Mouse (Mus musculus) adrenal gland, postnatal 25 days (tissue): ENCODE results near the gene Coro6. TPM values are rescaled to one million over a fixed set of nuclear protein-coding genes. Genes with fewer than 3 reads are reported as not detected.

Source experiments
- DNase-seq: peaks from one replicate; pipeline ENCODE4 v3.0.0; 2021; ENCODE audit warnings: mixed read lengths
- total RNA-seq: library from RNA; stranded (reverse); gene quantifications from 2 replicates; pipeline ENCODE4 v1.2.3, GENCODE M21; 2021

The Coro6 gene
- total RNA-seq, 1 experiment from 2014 or later = 2.2 TPM

DNA sequence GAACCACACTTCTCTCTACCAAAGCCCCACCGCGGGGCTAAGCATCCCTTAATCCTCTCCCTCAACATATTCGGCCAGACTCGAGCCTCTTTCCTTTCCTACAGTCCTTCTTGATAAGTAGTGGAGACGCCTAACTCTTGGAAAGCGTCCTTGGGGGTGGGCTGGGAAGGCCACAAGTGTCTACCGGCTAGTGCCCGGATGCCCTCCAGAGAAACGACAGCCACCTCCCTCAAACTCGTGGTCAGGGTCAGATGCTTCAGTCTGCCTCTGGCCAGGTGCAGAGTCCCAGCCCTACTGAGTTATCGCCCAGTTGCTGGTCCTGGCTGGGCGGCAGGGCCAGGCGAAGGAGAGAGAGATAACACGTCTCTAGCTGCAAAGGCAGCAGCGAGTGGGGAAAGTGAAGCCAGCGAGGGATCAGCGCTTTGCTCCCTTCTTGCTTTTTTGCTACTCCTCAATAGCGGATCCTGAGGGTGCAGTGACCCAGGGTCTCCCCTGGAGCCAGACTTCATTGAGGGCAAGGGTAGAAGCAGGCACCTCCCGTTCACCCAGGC lies 52.1 kb downstream of the Coro6 start:
- DNase-seq = no peak

DNA sequence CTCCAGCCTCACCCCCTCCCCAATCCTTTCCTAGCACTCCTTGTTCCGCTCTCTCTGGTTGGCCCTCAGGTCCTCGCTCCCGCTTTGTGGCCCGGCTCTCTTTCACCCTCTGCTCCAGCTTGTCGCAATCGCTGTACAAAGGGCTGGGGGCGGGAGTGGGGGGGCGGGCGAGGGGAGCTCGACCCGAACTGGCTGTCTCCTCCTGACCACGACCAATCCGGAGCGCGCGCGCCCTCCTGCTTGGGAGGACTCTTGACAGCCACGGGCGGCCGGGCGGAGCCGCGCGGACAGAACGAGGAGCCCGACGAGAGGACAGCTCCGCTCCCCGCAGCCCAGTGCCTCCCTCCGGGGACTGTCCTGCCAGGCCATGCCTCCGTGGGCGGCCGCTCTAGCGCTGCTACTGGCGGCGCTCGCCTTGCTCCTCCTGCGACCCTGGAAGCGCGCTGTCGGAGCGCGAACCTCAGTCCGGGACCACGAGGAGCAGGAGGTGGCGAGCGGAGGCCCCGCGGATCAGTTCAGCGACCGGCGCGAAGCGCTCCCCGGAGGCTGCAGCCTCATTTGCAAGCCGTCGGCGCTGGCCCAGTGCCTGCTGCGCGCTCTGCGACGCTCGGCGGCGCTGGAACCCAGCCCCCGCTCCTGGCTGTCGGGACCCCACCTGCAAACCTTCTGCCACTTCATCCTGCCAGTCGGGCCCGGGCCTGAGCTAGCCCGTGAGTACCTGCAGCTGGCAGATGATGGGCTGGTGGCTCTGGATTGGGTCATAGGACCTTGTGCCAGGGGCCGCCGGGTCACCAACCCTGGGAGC lies 52.8 kb downstream of the Coro6 start, which contains the start of gene Abhd15:
Gene Abhd15 (plus strand): TSS at position 290 of the 805 bp plus-strand sequence.
- DNase-seq = peak; percentile 91

GRCm38 (mm10) chr11:77515637-77516552 lies 53.7 kb downstream of the Coro6 start, which contains the start of gene Trp53i13:
Gene Trp53i13 (minus strand): TSS chr11:77515980.
- no peak for DNase-seq

GRCm38 (mm10) chr11:77516553-77517425 lies 54.6 kb downstream of the Coro6 start:
- DNase-seq = no peak

- no peak for DNase-seq
Observed at GRCm38 (mm10) chr11:77518051-77518798, 56.0 kb downstream of the Coro6 start.

- DNase-seq = no peak
Observed at GRCm38 (mm10) chr11:77519043-77519442, 56.8 kb downstream of the Coro6 start, which contains the start of gene Gm10392. Gene Gm10392 (minus strand): TSS chr11:77519198.

Other genes with a start within 250 kb of the Coro6 start
- 17.5 and 19.8 TPM in 2 replicates for gene Ssh2, start 246.1 kb upstream of the Coro6 start, total RNA-seq
- 7.7 and 8.7 TPM in 2 replicates for gene Ankrd13b, start 27.3 kb downstream of the Coro6 start, total RNA-seq
- gene Git1, start 31.2 kb downstream of the Coro6 start, total RNA-seq = 53.8 and 55.9 TPM in 2 replicates
- gene Abhd15, start 52.7 kb downstream of the Coro6 start, total RNA-seq = 15.1 and 19.4 TPM in 2 replicates
- gene Trp53i13, start 53.6 kb downstream of the Coro6 start, total RNA-seq = 7.5 and 10.2 TPM in 2 replicates
- gene Gm10392, start 56.8 kb downstream of the Coro6 start, total RNA-seq = not detected in 2 replicates
- 51.4 and 60.2 TPM in 2 replicates for gene Taok1, start 145.4 kb downstream of the Coro6 start, total RNA-seq
- 92.9 and 94.1 TPM in 2 replicates for gene Nufip2, start 223.7 kb downstream of the Coro6 start, total RNA-seq